Mouse (Mus musculus): ENCODE measurements at regions not wholly inside any gene's neighbourhood (a gene's known extent, or its start where the extent isn't known, plus 50 kb on each side); places are given as distances from the start of the nearest gene placed in this dataset.

DNA sequence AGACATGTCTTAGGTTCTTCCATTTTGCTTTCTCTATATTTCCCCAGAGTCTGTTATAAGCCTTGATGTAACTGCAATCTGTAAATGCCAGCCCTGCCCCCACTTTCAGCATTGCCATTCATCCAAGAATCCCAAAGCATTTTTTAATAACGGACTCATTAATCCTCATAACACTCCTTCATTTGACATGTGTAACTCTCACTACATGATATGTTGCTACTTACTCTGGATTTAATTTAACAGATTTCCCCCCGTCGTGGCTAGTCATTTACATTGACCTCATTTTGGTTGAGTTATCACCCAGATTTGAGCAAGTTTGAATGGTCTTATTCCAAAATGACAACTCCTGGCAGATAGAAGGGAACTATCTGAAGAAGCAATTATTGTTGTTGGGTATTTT, 116.2 kb upstream of the Npvf start:
- no peak overlapping the region for H3K9ac ChIP-seq (ENCODE audit: low read length)
- no peak overlapping the region for H3K4me3 ChIP-seq (ENCODE audit: low read depth, low read length)
- peaks cover 7% of the 10 kb centered on the region; the same call in 1 of the 2 replicates for H3K4me1 ChIP-seq (ENCODE audit: control insufficient read depth, insufficient read depth, low read length)
- ATAC-seq (ENCODE audit: insufficient read depth, low FRiP score, low TSS enrichment) (no peak), DNase-seq (ENCODE audit: low spot score) (no peak)
- H3K36me3 ChIP-seq (ENCODE audit: control insufficient read depth, insufficient read depth, low read length) = no peaks in the 10 kb centered on the region
- no peaks in the 10 kb centered on the region for H3K27me3 ChIP-seq (ENCODE audit: control insufficient read depth, insufficient read depth, low read length)
- no peak overlapping the region for H3K27ac ChIP-seq (ENCODE audit: low read depth, low read length)
- H3K9me3 ChIP-seq (ENCODE audit: control insufficient read depth, low read length) = no peaks in the 10 kb centered on the region
- 88% methylated on average over 3 of the region's 3 CpGs for WGBS
- no peak overlapping the region for H3K4me2 ChIP-seq (ENCODE audit: low read depth)

DNA sequence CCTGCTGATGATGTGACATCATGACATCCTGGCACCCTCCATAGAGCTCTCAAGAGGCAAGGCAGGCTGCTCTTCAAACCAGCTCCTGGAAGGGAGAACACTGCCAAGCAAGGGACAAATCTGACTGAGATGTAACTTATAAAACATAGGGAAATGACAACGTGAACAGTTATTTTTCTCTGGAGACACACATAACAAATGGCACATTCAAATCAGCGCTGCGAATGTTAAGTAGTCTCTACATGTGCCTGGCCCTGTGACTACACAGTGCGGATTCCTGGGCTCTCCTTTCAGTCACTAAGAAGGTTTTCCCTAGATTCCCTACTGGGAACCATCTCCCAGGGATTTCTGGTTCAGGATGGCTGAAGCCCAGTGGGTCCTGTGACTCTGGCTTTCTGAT, 121.4 kb upstream of the Npvf start:
- no peak for ATAC-seq (ENCODE audit: insufficient read depth, low FRiP score, low TSS enrichment)
- H3K4me3 ChIP-seq (ENCODE audit: low read depth, low read length) = no peak overlapping the region
- no peaks in the 10 kb centered on the region for H3K36me3 ChIP-seq (ENCODE audit: control insufficient read depth, insufficient read depth, low read length)
- no peaks in the 10 kb centered on the region for H3K27me3 ChIP-seq (ENCODE audit: control insufficient read depth, insufficient read depth, low read length)
- H3K9ac ChIP-seq (ENCODE audit: low read length) = no peak overlapping the region; the same call in 1 of the 2 replicates
- 70% methylated on average over 4 of the region's 4 CpGs for WGBS
- peak overlapping the region; percentile 96 for H3K27ac ChIP-seq (ENCODE audit: low read depth, low read length)
- no peak overlapping the region for H3K4me2 ChIP-seq (ENCODE audit: low read depth)
- no peak for DNase-seq (ENCODE audit: low spot score)
- no peaks in the 10 kb centered on the region for H3K9me3 ChIP-seq (ENCODE audit: control insufficient read depth, low read length)
- peaks cover 22% of the 10 kb centered on the region for H3K4me1 ChIP-seq (ENCODE audit: control insufficient read depth, insufficient read depth, low read length)

DNA sequence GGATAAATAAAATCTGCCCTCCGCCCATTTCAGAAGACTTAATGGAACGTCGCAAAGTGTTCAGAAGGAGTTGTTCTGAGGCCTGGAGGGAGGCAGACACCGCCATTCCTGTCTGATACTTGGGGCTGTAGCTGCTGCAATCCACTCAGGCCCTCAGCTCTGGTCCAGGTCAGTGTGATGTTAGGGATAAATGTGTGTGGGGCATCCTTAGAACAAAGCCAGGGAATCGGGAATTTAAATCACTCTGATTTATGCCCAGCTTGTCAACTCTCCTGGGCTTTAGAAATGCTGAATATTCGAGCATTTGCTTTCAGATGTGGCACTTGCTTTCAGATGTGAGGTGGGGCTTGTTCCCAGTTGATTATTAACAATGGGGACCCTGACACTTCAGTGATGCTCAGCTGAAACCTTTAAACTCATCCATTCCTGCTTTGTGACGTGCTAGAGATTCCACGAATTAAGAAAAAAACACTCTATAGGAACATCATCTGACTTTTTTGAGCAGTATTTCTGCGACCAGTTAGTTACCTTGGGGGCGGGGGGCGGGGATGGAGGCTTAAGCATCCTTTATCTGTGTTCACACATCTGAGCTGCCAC, 122.1 kb upstream of the Npvf start:
- 36% methylated on average over 11 of the region's 11 CpGs for WGBS
- Histone ChIP-seq H3K27me3 (ENCODE audit: control insufficient read depth, insufficient read depth, low read length) (no peaks in the 10 kb centered on the region), H3K27ac (ENCODE audit: low read depth, low read length) (peak overlapping the region; percentile 96), H3K4me3 (ENCODE audit: low read depth, low read length) (no peak overlapping the region), H3K9ac (ENCODE audit: low read length) (peak overlapping the region; percentile 37), H3K4me2 (ENCODE audit: low read depth) (peak overlapping the region; percentile 3), H3K9me3 (ENCODE audit: control insufficient read depth, low read length) (no peaks in the 10 kb centered on the region), H3K4me1 (ENCODE audit: control insufficient read depth, insufficient read depth, low read length) (peaks cover 22% of the 10 kb centered on the region), H3K36me3 (ENCODE audit: control insufficient read depth, insufficient read depth, low read length) (no peaks in the 10 kb centered on the region)
- ATAC-seq (ENCODE audit: insufficient read depth, low FRiP score, low TSS enrichment) = peak; percentile 62
- DNase-seq (ENCODE audit: low spot score) = peak; percentile 39

DNA sequence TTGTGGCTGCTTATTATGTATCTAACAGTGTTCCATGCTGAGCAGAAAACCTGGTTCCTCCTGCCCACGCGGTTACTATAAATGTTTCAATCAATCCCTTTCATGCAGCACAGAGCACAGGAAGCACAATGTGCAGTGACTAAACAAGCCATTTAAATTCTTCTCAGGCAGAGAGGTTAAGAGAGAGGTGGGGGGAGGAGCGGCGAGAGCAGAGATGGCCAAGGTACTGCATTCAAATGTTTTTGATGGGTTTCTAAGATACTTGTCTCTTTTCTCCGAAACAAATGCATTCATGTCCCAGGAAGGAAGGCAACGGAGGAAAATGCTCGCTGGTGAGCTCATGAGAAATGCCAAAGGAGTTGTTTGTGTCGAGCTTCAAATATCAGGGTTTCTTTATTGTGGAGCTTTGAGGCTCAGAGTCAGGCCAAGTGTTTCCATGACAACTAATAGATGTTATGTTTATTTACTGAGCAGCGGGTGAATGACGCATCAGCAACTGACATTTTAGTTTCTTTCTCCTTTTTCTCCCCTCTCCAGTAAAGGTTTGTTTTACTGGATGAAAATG, 122.8 kb upstream of the Npvf start:
- ATAC-seq (ENCODE audit: insufficient read depth, low FRiP score, low TSS enrichment) = peak; percentile 86
- WGBS = 10% methylated on average over 10 of the region's 10 CpGs
- Histone ChIP-seq H3K4me1 (ENCODE audit: control insufficient read depth, insufficient read depth, low read length) (peaks cover 22% of the 10 kb centered on the region), H3K27me3 (ENCODE audit: control insufficient read depth, insufficient read depth, low read length) (no peaks in the 10 kb centered on the region), H3K4me3 (ENCODE audit: low read depth, low read length) (no peak overlapping the region), H3K9ac (ENCODE audit: low read length) (peak overlapping the region; percentile 37), H3K9me3 (ENCODE audit: control insufficient read depth, low read length) (no peaks in the 10 kb centered on the region), H3K27ac (ENCODE audit: low read depth, low read length) (peak overlapping the region; percentile 96), H3K4me2 (ENCODE audit: low read depth) (peak overlapping the region; percentile 3), H3K36me3 (ENCODE audit: control insufficient read depth, insufficient read depth, low read length) (no peaks in the 10 kb centered on the region)
- peak; percentile 79 for DNase-seq (ENCODE audit: low spot score)

DNA sequence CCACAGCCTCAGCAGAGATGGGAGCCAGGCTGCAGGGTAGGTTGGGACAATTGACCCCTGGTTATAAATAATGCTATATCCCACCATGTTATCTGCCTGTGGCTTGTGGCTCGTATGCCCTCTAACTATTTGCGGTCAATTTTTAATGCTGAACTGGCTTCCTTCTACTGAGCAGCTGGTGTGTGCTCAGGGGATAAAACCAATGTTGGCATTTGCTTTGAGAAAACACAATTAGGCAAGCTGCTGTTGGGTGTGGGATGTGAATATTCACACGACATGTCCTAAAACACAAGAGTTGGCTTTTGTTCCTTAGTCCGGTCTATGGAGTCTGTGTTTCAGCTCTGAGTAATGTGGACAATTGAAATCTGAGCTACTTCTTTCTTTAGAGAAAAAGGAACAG, 123.6 kb upstream of the Npvf start:
- Histone ChIP-seq H3K9ac (ENCODE audit: low read length) (no peak overlapping the region), H3K9me3 (ENCODE audit: control insufficient read depth, low read length) (no peaks in the 10 kb centered on the region), H3K4me1 (ENCODE audit: control insufficient read depth, insufficient read depth, low read length) (peaks cover 22% of the 10 kb centered on the region), H3K36me3 (ENCODE audit: control insufficient read depth, insufficient read depth, low read length) (no peaks in the 10 kb centered on the region), H3K4me2 (ENCODE audit: low read depth) (peak overlapping the region; percentile 3; the same call in 1 of the 2 replicates), H3K27ac (ENCODE audit: low read depth, low read length) (peak overlapping the region; percentile 96), H3K4me3 (ENCODE audit: low read depth, low read length) (no peak overlapping the region), H3K27me3 (ENCODE audit: control insufficient read depth, insufficient read depth, low read length) (no peaks in the 10 kb centered on the region)
- 30% methylated on average over 4 of the region's 4 CpGs for WGBS
- DNase-seq (ENCODE audit: low spot score) (no peak), ATAC-seq (ENCODE audit: insufficient read depth, low FRiP score, low TSS enrichment) (peak; percentile 36; the same call in 1 of the 2 replicates)

DNA sequence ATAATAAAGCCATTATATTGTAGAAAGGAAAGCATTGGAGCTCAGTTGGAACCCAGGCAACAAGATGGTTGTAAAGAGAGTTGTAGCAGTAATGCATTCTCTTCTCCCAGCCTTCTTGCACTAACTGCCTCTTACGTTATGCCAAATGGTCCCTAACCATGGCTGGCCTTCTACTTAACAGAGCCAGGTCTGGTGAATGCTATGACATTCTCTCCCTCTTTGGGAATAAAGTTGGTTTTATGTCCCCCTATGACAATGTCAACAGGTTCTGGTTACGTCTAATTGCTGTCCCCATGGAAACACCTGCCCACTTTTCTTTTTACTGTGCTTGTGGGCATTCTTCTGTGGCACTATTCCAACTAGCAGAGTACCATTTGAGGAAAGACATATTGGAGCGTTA, 126.4 kb upstream of the Npvf start:
- 67% methylated on average over 3 of the region's 3 CpGs for WGBS

DNA sequence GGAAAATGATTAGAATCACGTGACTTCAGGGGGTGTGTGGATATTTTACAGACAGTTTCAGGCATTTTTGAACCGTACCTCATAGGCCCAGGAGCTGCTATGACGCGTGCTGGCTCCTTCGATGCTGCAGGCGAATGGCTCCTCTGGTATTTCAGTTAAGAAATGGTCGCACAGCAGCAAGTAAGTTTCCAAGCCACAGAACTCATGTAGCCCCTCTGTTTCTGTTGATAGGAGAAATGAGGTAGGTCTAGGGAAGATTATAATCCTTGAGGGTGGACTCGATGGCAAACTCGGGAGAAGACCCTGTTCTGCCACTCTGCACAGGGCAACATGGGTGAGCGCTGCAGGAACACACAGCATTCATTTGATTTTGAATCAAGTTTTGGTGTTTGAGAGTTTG, 127.0 kb upstream of the Npvf start:
- no peak overlapping the region for H3K4me2 ChIP-seq (ENCODE audit: low read depth)
- H3K9ac ChIP-seq (ENCODE audit: low read length) = no peak overlapping the region
- H3K27ac ChIP-seq (ENCODE audit: low read depth, low read length) = no peak overlapping the region
- H3K27me3 ChIP-seq (ENCODE audit: control insufficient read depth, insufficient read depth, low read length) = no peaks in the 10 kb centered on the region
- H3K4me1 ChIP-seq (ENCODE audit: control insufficient read depth, insufficient read depth, low read length) = peaks cover 13% of the 10 kb centered on the region
- no peaks in the 10 kb centered on the region for H3K9me3 ChIP-seq (ENCODE audit: control insufficient read depth, low read length)
- WGBS = 91% methylated on average over 10 of the region's 10 CpGs
- DNase-seq (ENCODE audit: low spot score) = no peak
- H3K36me3 ChIP-seq (ENCODE audit: control insufficient read depth, insufficient read depth, low read length) = no peaks in the 10 kb centered on the region
- no peak overlapping the region for H3K4me3 ChIP-seq (ENCODE audit: low read depth, low read length)
- no peak for ATAC-seq (ENCODE audit: insufficient read depth, low FRiP score, low TSS enrichment)

More for the DNA sequence above, 126.4 kb upstream of the Npvf start:
- H3K9ac ChIP-seq (ENCODE audit: low read length) = no peak overlapping the region
- no peak overlapping the region for H3K4me2 ChIP-seq (ENCODE audit: low read depth)
- H3K4me3 ChIP-seq (ENCODE audit: low read depth, low read length) = no peak overlapping the region
- H3K36me3 ChIP-seq (ENCODE audit: control insufficient read depth, insufficient read depth, low read length) = no peaks in the 10 kb centered on the region
- no peaks in the 10 kb centered on the region for H3K9me3 ChIP-seq (ENCODE audit: control insufficient read depth, low read length)
- H3K27me3 ChIP-seq (ENCODE audit: control insufficient read depth, insufficient read depth, low read length) = no peaks in the 10 kb centered on the region
- no peak for DNase-seq (ENCODE audit: low spot score)
- H3K4me1 ChIP-seq (ENCODE audit: control insufficient read depth, insufficient read depth, low read length) = peaks cover 16% of the 10 kb centered on the region
- no peak for ATAC-seq (ENCODE audit: insufficient read depth, low FRiP score, low TSS enrichment)
- H3K27ac ChIP-seq (ENCODE audit: low read depth, low read length) = no peak overlapping the region

DNA sequence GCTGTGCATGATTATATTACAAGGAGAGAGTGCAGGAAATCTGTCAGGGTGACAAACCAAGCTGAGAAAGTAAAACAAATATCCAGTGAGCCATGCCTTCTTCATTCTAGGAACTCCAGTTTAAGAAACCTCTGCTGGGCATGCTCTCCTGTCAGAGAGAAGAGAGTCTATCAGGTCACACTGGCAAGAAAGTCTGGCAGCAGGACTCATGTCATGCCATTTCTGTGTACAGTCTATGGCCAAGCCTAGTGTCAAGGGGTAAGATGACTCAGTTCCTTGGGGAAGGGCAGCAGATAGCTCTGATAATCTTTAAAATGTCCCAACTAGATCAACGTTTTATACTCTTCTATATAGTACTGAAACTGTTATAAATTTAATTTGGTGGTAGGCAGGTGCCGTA, 128.0 kb upstream of the Npvf start:
- WGBS = 91% methylated on average over 2 of the region's 2 CpGs
- no peak for ATAC-seq (ENCODE audit: insufficient read depth, low FRiP score, low TSS enrichment)

DNA sequence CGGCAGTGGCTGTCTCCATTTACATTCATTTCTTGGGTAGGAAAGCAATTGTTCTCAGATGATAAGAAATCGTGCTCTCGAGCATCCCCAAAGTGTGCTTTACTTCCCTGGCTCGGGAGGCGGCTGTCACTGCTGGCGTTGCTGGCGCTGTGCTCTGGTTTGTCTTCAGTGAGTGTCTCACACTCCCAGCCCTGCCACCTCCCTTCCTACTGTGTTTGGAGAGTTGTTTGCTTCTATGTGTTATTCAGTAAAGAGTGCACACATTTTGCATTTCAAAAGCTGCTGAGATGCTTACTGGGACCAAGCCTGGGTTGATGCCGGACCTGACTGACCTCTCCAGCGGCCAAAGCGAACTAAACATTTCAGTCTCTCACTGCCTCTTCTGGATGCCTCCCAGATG, 129.3 kb upstream of the Npvf start:
- H3K4me2 ChIP-seq (ENCODE audit: low read depth) = no peak overlapping the region
- no peaks in the 10 kb centered on the region for H3K9me3 ChIP-seq (ENCODE audit: control insufficient read depth, low read length)
- H3K9ac ChIP-seq (ENCODE audit: low read length) = no peak overlapping the region
- DNase-seq (ENCODE audit: low spot score) (no peak), ATAC-seq (ENCODE audit: insufficient read depth, low FRiP score, low TSS enrichment) (no peak)
- H3K27me3 ChIP-seq (ENCODE audit: control insufficient read depth, insufficient read depth, low read length) = no peaks in the 10 kb centered on the region
- no peak overlapping the region for H3K4me3 ChIP-seq (ENCODE audit: low read depth, low read length)
- H3K27ac ChIP-seq (ENCODE audit: low read depth, low read length) = no peak overlapping the region
- WGBS = 71% methylated on average over 10 of the region's 10 CpGs
- no peaks in the 10 kb centered on the region for H3K36me3 ChIP-seq (ENCODE audit: control insufficient read depth, insufficient read depth, low read length)
- no peaks in the 10 kb centered on the region for H3K4me1 ChIP-seq (ENCODE audit: control insufficient read depth, insufficient read depth, low read length)

More for the DNA sequence above, 128.0 kb upstream of the Npvf start:
- Histone ChIP-seq H3K9ac (ENCODE audit: low read length) (no peak overlapping the region), H3K9me3 (ENCODE audit: control insufficient read depth, low read length) (no peaks in the 10 kb centered on the region), H3K27me3 (ENCODE audit: control insufficient read depth, insufficient read depth, low read length) (no peaks in the 10 kb centered on the region), H3K4me2 (ENCODE audit: low read depth) (no peak overlapping the region), H3K4me3 (ENCODE audit: low read depth, low read length) (no peak overlapping the region), H3K4me1 (ENCODE audit: control insufficient read depth, insufficient read depth, low read length) (peaks cover 10% of the 10 kb centered on the region), H3K36me3 (ENCODE audit: control insufficient read depth, insufficient read depth, low read length) (no peaks in the 10 kb centered on the region), H3K27ac (ENCODE audit: low read depth, low read length) (no peak overlapping the region)
- no peak for DNase-seq (ENCODE audit: low spot score)
